Mouse (Mus musculus) kidney, embryonic 16.5 days (tissue): ENCODE measurements around the gene Myh4. TPM values are rescaled to one million over a fixed set of nuclear protein-coding genes. Genes with fewer than 3 reads are reported as not detected.

Experiments used
- ATAC-seq: fragments of 200-750 bp; cut with Nextera tagmentation; 2 replicates; pipeline ENCODE4 v1.8.0; 2017; ENCODE audit warnings: moderate TSS enrichment; ENCODE audit not compliant: low FRiP score, low TSS enrichment
- H3K27ac ChIP-seq: fragments of 300-500 bp; sonication (generic); 2 replicates; pipeline ENCODE4 v1.5.1; 2014; ENCODE audit warnings: low read length
- H3K27me3 ChIP-seq: fragments of 300-500 bp; sonication (generic); 2 replicates; pipeline ENCODE4 v1.6.1; 2014; ENCODE audit warnings: low read length, control low read depth, mixed read lengths; ENCODE audit not compliant: insufficient read depth
- H3K36me3 ChIP-seq: fragments of 300-500 bp; sonication (generic); 2 replicates; pipeline ENCODE4 v1.6.1; 2014; ENCODE audit warnings: low read length, control low read depth, mixed read lengths; ENCODE audit not compliant: insufficient read depth
- H3K4me1 ChIP-seq: fragments of 300-500 bp; sonication (generic); 2 replicates; pipeline ENCODE4 v1.6.1; 2014; ENCODE audit warnings: low read length, control low read depth, mixed read lengths; ENCODE audit not compliant: insufficient read depth
- H3K4me2 ChIP-seq: fragments of 300-500 bp; sonication (generic); replicated peaks from 2 replicates; pipeline ENCODE4 v1.6.1; 2014; ENCODE audit warnings: low read depth, low read length
- H3K4me3 ChIP-seq: fragments of 300-500 bp; sonication (generic); 2 replicates; pipeline ENCODE4 v1.5.1; 2014; ENCODE audit warnings: mild to moderate bottlenecking, low read length
- H3K9ac ChIP-seq: fragments of 300-500 bp; sonication (generic); replicated peaks from 2 replicates; pipeline ENCODE4 v1.6.1; 2014; ENCODE audit warnings: low read length
- H3K9me3 ChIP-seq: fragments of 300-500 bp; sonication (generic); 2 replicates; pipeline ENCODE4 v1.6.1; 2016; ENCODE audit warnings: low read length, control low read depth
- WGBS: fragments of 180-500 bp; shearing (Covaris S2); extraction: QIAGEN DNeasy Blood & Tissue Kit; methylation state at CpG from one replicate; pipeline ENCODE4 v1.1.7; 2014; 5-methylcytosine and 5-hydroxymethylcytosine counted together
- polyA plus RNA-seq: library from polyadenylated mRNA; unstranded; fragments of >200 nt; fragmentation: Nextera tagmentation; extraction: Ambion mirVana; gene quantifications from 2 replicates; pipeline ENCODE4 v1.2.1, GENCODE M21; 2015

Myh4 gene
- not detected in 2 replicates for polyA plus RNA-seq

DNA sequence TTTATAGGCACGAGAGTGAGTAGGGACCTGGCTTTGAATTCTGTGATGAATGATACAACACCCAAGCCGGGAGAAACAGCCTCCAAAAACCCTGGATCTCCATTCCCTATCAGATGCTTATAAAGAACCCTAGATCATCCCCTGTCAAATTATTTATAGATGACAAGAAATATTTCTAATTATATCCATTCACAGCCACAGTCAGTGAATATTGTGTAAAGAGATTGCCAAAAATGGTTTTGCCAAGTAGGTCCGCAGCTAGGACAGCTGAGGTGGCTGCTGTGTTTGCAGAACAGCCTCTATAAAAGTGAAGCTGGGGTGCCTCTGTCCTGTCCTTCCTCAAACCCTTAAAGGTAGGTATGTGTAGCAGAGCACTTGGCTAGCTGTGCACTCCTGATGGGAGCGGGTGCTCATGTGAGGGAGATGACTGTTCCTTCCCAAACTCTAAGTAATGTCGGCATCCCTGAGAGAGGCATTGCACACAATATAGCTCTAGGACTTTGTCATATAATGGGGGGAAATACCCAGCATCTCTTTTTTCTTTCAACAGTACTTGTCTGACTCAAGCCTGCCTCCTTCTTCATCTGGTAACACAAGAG, at the start of gene Myh4:
Gene Myh4, plus strand, starts transcription at position 549 of the 599 bp plus-strand sequence.
- 75% methylated on average over 5 of the region's 5 CpGs for WGBS
- no peak within 1 kb of the TSS for H3K9ac ChIP-seq

DNA sequence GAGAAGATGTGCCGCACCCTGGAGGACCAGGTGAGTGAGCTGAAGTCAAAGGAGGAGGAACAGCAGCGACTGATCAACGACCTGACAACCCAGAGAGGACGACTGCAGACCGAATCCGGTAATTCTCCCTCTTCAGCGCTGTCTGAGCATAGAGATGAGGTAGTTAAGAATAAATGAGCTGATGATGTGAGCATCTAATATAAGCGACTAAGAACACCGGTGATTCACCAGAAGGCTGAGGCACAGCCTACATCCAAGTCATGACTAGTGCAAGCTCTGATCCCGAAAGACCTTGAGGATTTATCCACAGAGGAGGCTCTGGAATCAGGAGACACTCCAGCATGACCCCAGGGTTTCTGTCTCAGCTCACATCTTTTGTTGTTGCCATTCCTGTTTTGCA, 47.5 kb upstream of the Myh4 start:
- H3K9ac ChIP-seq: no peak overlapping the region
- no peak overlapping the region for H3K27ac ChIP-seq
- no peaks in the 10 kb centered on the region for H3K4me1 ChIP-seq
- no peaks in the 10 kb centered on the region for H3K27me3 ChIP-seq
- no peak overlapping the region for H3K4me2 ChIP-seq
- H3K9me3 ChIP-seq: no peaks in the 10 kb centered on the region
- 81% methylated on average over 10 of the region's 10 CpGs for WGBS
- H3K36me3 ChIP-seq: no peaks in the 10 kb centered on the region
- no peak overlapping the region for H3K4me3 ChIP-seq
- no peak for ATAC-seq

More for the DNA sequence above, at the start of gene Myh4:
- no peaks in the 10 kb centered on the region for H3K4me1 ChIP-seq
- no peak within 1 kb of the TSS for H3K4me2 ChIP-seq
- no peak within 1 kb of the TSS for H3K4me3 ChIP-seq
- no peaks in the 10 kb centered on the region; the same call in 1 of the 2 replicates for H3K9me3 ChIP-seq
- no peaks in the 10 kb centered on the region for H3K36me3 ChIP-seq
- no peaks in the 10 kb centered on the region for H3K27me3 ChIP-seq
- H3K27ac ChIP-seq: no peak within 1 kb of the TSS
- no peak for ATAC-seq

DNA sequence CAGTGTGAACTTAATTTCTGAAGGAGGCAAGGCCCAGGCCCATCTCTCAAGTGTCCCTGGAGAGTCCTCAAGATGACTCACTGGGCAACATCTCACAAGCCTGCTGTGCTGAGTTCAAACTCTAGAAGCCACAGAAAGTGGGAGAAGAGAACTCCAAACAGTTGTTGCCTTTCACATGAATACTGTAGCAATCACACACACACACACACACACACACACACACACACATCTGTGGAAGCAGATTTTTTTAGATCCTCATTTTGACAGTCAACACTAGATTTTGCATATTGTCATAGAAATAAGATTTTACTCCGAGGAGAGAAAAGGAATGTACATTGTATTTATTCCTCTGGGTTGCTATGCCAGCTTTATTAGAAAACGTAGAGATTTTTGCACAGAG, 47.0 kb upstream of the Myh4 start:
- no peaks in the 10 kb centered on the region for H3K36me3 ChIP-seq
- no peaks in the 10 kb centered on the region for H3K27me3 ChIP-seq
- H3K4me3 ChIP-seq: no peak overlapping the region
- no peaks in the 10 kb centered on the region for H3K4me1 ChIP-seq
- WGBS: 93% methylated on average over 2 of the region's 2 CpGs
- H3K27ac ChIP-seq: no peak overlapping the region
- H3K9ac ChIP-seq: no peak overlapping the region
- H3K4me2 ChIP-seq: no peak overlapping the region
- no peaks in the 10 kb centered on the region for H3K9me3 ChIP-seq
- no peak for ATAC-seq

DNA sequence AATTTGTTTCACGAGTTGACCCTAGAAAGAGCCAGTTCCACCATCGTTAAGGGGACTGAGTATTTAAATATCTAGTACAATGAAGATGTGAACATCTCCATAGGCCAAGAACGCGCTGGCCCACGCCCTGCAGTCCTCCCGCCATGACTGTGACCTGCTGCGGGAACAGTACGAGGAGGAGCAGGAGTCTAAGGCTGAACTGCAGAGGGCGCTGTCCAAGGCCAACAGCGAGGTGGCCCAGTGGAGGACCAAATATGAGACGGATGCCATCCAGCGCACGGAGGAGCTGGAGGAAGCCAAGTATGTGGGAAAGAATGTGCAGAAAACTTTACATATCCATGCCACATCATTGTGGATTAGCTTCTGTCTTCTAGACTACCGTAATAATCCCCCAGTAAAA, 46.3 kb upstream of the Myh4 start:
- no peaks in the 10 kb centered on the region for H3K9me3 ChIP-seq
- 91% methylated on average over 14 of the region's 14 CpGs for WGBS
- H3K27ac ChIP-seq: no peak overlapping the region
- H3K36me3 ChIP-seq: no peaks in the 10 kb centered on the region
- H3K4me1 ChIP-seq: no peaks in the 10 kb centered on the region
- H3K4me2 ChIP-seq: no peak overlapping the region
- no peak overlapping the region for H3K9ac ChIP-seq
- no peak overlapping the region for H3K4me3 ChIP-seq
- no peaks in the 10 kb centered on the region for H3K27me3 ChIP-seq
- ATAC-seq: no peak

- 49% methylated on average over 1 of the region's 1 CpGs for WGBS
- Histone ChIP-seq H3K9me3 (no peaks in the 10 kb centered on the region), H3K9ac (no peak overlapping the region), H3K4me2 (no peak overlapping the region), H3K4me1 (no peaks in the 10 kb centered on the region), H3K36me3 (no peaks in the 10 kb centered on the region), H3K4me3 (no peak overlapping the region), H3K27me3 (no peaks in the 10 kb centered on the region), H3K27ac (no peak overlapping the region)
- ATAC-seq: no peak
Observed at GRCm38 (mm10) chr11:67199321-67199720, 38.5 kb upstream of the Myh4 start.

DNA sequence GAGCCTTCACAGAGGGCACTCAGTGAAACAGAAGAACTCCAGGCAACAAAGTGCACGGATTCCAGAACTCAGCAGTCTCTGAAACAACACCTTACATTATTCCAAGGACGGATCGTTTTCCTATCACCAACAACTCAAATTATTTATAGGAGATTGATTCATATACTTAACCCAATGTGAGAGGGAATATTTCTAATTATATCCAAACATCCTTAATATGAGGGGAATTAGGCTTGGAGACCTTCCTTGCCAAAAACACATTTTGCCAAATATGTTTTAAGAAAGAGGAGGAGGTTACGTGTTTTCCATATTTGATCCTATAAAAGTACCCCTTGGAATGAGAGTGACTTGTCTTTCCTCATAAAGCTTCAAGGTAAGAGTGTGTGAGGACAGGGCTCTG, 38.1 kb upstream of the Myh4 start, which contains the start of gene Myh1:
Gene Myh1, plus strand, starts transcription at position 301 of the 400 bp plus-strand sequence.
- Histone ChIP-seq H3K4me1 (no peaks in the 10 kb centered on the region), H3K4me2 (no peak within 1 kb of the TSS), H3K36me3 (no peaks in the 10 kb centered on the region), H3K9ac (no peak within 1 kb of the TSS), H3K27ac (no peak within 1 kb of the TSS), H3K27me3 (no peaks in the 10 kb centered on the region), H3K4me3 (no peak within 1 kb of the TSS), H3K9me3 (no peaks in the 10 kb centered on the region)
- ATAC-seq: no peak
- 70% methylated on average over 4 of the region's 4 CpGs for WGBS

DNA sequence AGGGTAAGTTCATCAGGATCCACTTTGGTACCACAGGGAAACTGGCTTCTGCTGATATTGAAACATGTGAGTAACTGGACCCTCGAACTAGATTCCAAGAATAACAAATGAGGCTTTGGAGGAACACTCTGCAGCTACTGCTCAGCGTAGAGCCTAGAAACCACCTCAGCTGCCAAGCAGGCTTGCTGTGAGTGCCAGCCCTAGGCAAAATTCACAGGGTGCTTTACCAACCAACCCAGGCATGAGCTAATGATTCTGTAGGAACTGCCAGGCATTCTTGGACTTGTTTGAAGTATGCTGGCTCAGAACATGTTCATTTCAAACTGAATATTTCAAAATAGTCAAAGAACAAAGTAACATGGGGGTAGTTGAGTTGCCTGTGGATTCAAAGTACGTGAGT, 33.1 kb upstream of the Myh4 start:
- WGBS: 83% methylated on average over 3 of the region's 3 CpGs
- Histone ChIP-seq H3K36me3 (no peaks in the 10 kb centered on the region), H3K27me3 (no peaks in the 10 kb centered on the region), H3K27ac (no peak overlapping the region), H3K4me2 (no peak overlapping the region), H3K4me1 (no peaks in the 10 kb centered on the region), H3K4me3 (no peak overlapping the region), H3K9me3 (no peaks in the 10 kb centered on the region), H3K9ac (no peak overlapping the region)
- no peak for ATAC-seq

- no peak for ATAC-seq
- H3K27me3 ChIP-seq: no peaks in the 10 kb centered on the region
- H3K27ac ChIP-seq: no peak overlapping the region
- no peak overlapping the region for H3K9ac ChIP-seq
- H3K4me1 ChIP-seq: no peaks in the 10 kb centered on the region
- no peak overlapping the region for H3K4me3 ChIP-seq
- no peak overlapping the region for H3K4me2 ChIP-seq
- no peaks in the 10 kb centered on the region for H3K9me3 ChIP-seq
- no peaks in the 10 kb centered on the region for H3K36me3 ChIP-seq
- 92% methylated on average over 8 of the region's 8 CpGs for WGBS
Observed at GRCm38 (mm10) chr11:67221803-67222202, 16.0 kb upstream of the Myh4 start.

- no peaks in the 10 kb centered on the region for H3K27me3 ChIP-seq
Observed at GRCm38 (mm10) chr11:67224466-67224865, 13.4 kb upstream of the Myh4 start.

DNA sequence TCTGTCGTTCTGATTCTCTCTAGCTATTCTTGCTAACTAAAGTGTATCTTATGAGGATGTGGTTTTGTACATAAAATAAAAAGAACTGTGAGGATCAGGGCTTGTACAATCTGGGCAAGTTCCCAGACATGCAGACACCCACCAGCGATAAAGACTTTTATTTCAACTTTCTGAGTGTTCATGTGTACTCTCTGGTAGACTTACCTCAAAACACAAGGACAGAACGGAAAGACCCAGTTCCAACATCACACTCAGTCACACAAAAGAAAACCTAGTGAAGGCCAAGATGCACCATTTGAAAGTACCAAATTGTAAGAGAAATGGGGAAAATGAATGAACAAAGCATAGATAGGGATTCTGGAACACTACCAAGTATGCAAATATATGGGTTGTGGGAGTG, 9.1 kb upstream of the Myh4 start:
- H3K27ac ChIP-seq: no peak overlapping the region
- no peaks in the 10 kb centered on the region; the same call in 1 of the 2 replicates for H3K9me3 ChIP-seq
- WGBS: 85% methylated on average over 3 of the region's 3 CpGs
- H3K4me3 ChIP-seq: no peak overlapping the region
- no peak overlapping the region for H3K4me2 ChIP-seq
- H3K27me3 ChIP-seq: no peaks in the 10 kb centered on the region
- no peak overlapping the region for H3K9ac ChIP-seq
- no peak for ATAC-seq
- no peaks in the 10 kb centered on the region for H3K4me1 ChIP-seq
- H3K36me3 ChIP-seq: no peaks in the 10 kb centered on the region

More at GRCm38 (mm10) chr11:67224466-67224865, 13.4 kb upstream of the Myh4 start:
- H3K4me3 ChIP-seq: no peak overlapping the region
- H3K36me3 ChIP-seq: no peaks in the 10 kb centered on the region
- ATAC-seq: no peak
- no peak overlapping the region for H3K27ac ChIP-seq
- H3K9ac ChIP-seq: no peak overlapping the region
- 76% methylated on average over 3 of the region's 3 CpGs for WGBS
- no peaks in the 10 kb centered on the region for H3K4me1 ChIP-seq
- H3K4me2 ChIP-seq: no peak overlapping the region
- H3K9me3 ChIP-seq: no peaks in the 10 kb centered on the region
